Mouse (Mus musculus) liver, adult 2 months (tissue): ENCODE results near the gene Ptcra.

Source experiments
- CTCF ChIP-seq: fragments of 200-500 bp; IDR thresholded peaks from 2 replicates; pipeline ENCODE4 v1.5.1; 2011; ENCODE audit warnings: low read depth, low read length, control low read depth
- POLR2A ChIP-seq: fragments of 200-500 bp; IDR thresholded peaks from 2 replicates; pipeline ENCODE4 v1.6.1; 2011; ENCODE audit warnings: low read length, control low read depth; ENCODE audit not compliant: insufficient read depth; ENCODE audit errors: extremely low read depth

DNA sequence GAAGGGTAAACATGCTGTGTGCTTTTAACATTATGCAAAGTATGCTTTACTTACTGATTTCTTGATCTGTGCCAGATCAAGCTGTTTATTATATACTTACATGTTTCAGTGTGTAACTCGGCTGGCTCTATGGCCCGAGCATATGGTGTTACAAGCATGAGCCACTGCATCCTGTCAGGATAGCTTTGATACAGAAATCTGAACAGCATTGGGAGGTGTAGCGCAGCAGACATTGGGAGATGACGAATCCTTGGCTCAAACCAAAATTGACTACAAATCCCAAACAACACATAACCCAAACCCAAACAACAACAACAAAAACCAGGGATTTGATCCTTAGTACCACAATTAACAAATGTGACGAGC lies 8.5 kb upstream of the Ptcra start:
- TF ChIP-seq CTCF: no peak
- no peak for TF ChIP-seq POLR2A
